Mouse (Mus musculus): ENCODE results near the gene Lhfp. TPM values are rescaled to one million over a fixed set of nuclear protein-coding genes. Genes with fewer than 3 reads are reported as not detected.

The Lhfp gene
- total RNA-seq (2014; fragmentation: Nextera tagmentation): not detected in 2 replicates
- 0.76 TPM in 1 of 2 replicates, not detected in the other for total RNA-seq (2017)

DNA sequence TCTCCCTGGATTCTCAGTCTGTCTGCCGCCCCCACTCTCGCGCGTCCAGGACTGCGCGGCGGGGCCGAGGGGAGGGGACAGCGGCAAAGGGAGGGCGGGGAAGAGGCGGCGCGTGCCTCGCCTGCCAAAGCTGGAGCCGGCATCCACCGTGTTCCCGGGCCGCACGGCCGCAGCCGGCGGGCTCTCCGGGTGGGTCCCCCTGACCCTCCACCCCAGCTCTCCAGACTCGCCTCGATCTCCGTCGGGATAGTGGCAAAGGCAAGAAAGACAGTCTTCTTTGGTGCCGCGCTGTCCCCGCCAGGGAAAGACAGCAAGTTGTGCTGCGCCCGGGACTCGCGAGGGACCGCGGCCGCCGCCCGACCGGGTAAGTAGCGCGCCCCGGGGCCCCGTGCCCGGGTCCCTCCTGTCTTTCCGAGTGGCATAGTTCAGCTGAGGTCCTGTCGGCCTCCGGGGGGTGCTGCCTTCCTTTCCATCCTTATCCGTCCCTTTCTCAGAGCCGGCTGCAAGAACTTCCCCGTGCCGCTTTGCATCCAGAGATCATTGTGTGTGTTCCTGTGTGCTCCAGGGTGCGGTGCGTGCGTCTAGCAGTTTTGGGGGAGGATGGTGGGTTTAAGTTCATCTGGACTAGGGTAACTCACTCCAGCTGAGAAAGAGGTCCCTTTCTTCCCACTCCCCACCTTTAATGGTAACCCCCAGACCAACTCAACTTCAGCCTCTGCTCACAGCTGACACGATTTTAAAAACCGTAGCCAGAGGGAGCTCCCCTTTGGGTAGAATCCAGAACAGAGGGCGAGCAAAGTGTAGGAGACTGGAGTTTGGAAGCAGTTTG lies at the start of gene Lhfp:
Gene Lhfp, plus strand, starts transcription at position 118 of the 829 bp plus-strand sequence.
- ATAC-seq (replicated peaks; ENCODE audit: low FRiP score, low TSS enrichment, poor library complexity, severe bottlenecking): peak; percentile 50; the same call in 1 of the 2 replicates

DNA sequence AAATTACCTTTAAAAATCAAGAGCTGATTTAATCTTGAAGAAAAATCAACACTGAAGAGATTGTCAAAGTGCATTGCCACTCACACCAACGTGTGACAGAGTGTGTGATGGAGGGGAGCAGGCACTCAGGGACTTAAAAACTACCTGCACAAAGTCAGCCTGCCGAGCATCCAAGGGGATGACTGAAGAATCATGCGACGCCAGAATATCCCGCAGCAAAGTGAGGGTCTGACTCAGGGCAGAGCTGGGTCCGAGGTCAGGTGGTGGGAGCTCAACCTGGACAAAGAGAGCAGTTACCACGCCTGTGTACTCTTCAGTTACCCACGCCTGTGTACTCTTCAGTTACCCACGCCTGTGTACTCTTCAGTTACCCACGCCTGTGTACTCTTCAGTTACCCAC lies 48.0 kb upstream of the Lhfp start:
- ATAC-seq (replicated peaks; ENCODE audit: low FRiP score, low TSS enrichment, poor library complexity, severe bottlenecking): no peak

DNA sequence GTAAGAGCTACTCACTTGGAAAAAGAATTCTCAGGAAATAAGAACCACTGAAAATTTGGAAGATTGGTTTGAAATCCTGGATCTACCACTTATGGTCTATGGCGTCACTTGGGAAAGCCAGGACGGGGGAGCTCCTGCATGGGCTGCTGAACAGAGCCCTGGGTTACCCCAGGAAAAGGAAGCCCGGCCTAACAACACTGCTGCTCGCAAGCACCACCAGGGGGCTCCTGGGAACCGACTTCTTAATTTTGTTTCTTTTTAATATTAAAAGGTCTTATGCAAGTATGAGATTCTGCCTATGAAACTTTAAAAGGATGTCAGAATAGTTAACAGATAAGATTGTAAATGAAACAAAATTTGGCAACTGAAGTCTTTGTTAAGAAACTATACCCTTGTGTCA lies 46.7 kb upstream of the Lhfp start:
- ATAC-seq (replicated peaks; ENCODE audit: low FRiP score, low TSS enrichment, poor library complexity, severe bottlenecking): no peak

DNA sequence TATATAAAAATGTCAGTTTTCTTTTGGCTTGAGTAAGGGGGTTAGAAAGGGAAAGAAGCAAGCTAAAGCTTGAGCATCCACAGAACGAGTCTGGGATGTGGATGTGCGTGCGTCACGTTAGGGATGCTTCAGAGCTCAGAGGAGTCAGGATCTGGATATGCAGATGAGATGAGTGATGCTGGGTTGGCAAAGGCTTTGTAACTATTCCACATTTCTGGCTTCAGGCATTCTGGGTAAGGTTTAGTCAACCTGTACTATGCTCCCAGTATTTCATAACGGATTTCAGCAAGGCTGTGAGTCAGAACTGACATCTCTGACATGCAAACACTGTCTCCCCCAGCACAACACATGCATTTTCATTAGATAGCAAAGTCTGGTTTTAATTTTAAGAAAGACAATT lies 44.7 kb upstream of the Lhfp start:
- no peak for ATAC-seq (replicated peaks; ENCODE audit: low FRiP score, low TSS enrichment, poor library complexity, severe bottlenecking)

DNA sequence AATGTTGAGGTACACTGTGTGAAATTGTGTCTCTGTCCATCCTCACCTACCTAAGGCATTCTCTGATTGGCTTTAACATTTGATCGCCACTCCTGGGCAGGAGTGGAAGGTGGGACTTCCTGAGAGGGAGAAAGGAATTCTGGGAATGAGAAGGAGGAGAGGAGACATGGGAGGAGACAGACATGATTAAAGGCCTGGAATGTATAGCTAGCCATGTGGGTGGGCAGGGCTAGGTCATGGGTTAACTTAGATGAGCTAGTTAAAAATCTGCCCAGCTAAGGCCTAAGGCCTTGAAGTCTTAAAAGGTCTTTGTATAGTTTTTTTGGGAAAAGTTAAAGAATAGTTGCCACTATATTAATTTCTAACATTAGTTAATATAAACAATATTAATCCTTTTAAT lies 43.9 kb upstream of the Lhfp start:
- no peak for ATAC-seq (replicated peaks; ENCODE audit: low FRiP score, low TSS enrichment, poor library complexity, severe bottlenecking)

DNA sequence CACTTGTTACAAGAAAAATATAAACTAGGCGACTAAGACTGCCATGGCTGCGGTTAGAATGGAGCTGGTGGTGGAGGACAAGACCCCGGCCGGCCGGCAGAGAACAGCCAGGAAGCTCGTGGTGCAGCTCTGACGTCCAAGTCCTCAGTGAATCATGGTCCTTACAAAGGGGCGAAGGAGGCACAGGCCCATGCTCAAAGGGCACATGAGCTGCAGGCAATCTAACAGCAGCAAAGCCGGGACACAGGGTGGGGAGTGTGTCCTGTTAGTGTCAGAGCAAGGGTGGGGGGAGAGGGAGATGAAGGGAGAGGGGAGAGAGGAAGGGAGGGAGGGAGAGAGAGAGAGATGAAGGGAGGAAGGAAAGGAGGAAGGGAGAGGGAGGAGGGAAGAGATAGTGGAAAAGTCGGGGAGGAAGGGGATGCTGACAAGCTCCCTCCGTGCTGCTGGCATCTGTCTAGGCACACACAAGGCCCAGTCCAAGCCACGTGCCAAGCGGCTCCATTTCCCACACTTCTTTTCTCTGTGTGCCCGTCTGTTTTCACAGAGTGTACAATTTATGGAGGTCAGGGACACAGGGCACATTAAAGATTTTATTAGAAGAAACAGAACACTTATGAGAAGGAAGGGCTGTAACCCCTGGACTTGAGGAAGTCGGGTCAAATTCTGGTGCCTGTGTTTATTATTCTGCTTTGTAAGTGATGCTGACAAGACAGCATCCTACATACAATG lies 42.1 kb upstream of the Lhfp start:
- ATAC-seq (replicated peaks; ENCODE audit: low FRiP score, low TSS enrichment, poor library complexity, severe bottlenecking): no peak

DNA sequence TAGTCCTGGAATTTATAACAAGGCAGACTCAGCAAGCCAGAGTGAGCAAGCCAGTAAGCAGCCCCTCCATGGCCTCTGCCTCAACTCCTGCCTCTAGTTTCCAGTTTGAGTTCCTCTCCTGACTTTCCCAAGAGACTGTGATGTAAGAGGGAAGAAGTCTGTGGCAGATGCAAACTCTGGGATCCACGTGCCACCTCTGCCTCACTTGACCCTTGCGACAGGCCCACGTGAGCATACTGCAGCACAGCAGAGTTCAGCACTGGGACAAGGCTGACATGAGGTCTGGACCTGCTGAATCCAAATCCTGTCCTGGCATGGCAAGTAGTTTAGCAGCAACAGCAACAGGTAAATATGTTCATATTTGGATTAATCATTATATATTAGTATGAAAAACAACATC lies 41.3 kb upstream of the Lhfp start:
- ATAC-seq (replicated peaks; ENCODE audit: low FRiP score, low TSS enrichment, poor library complexity, severe bottlenecking): no peak

DNA sequence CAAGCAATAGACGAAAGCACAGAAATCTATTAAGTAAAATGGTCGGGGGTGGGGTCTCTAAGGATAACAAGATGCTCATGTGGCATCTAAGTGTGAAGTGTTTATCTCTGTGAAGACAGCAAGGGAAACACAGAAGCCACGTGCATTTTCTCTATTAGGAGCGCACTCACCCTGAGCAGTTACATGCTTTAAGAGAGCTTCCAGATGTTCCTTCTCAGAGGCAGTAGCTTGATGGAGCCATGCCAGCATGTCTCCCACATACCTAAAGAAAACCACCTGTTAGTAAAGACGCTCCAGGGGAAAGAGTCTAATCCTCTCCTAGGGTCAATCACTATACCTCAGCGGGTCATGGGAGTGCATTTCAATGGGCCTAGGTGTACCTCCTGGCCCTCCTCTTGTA lies 39.3 kb upstream of the Lhfp start:
- ATAC-seq (replicated peaks; ENCODE audit: low FRiP score, low TSS enrichment, poor library complexity, severe bottlenecking): no peak

DNA sequence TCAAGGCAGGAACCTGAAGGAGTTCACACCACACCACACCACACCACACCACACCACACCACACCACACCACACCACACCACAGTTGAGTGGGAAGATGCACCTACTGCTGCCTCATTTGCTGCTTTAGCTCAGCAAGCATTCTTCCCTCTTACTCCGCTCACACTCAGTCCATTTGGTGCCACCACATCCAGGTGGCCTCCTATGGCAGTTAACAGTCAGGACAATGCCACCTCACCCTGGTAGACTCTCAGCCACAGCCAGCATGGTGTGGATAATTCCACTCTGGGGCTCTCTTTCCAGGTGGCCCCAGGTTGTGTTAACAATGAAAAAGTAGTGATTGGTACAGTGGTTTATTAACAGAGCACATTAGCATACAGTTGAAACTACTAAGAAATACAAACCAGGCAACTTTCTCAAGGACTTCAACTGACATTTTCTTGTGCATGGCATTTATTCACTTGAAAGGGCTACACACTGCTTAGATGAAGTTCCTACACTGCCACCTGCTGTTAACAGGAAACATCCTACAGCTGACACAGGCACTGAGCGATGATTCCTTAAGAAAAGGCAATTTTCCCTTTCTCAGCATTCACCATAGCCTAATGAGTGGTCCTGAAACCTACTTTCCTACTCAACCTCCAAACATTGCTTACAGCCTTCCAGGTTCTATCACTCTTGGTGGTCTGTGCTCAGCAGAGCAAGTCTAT lies 36.8 kb upstream of the Lhfp start:
- ATAC-seq (replicated peaks; ENCODE audit: low FRiP score, low TSS enrichment, poor library complexity, severe bottlenecking): peak; percentile 78

DNA sequence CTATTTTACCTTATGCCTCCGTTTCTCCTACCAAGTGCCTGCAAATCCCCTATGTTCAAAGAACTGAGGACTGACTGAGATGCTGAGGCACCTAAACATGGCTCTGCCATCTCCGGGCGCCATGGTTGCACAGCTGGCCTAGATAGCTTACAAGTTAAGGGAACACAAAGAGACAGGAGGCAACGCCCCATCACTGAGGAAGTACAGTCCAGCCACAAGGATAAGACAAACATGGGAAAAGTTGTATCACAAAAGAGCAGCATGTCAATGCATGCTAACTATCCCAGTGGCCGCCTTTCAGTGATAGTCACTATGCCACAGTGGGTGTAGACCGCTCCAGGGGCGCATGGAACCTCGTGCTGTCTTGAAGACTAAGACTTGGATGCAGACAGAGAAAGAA lies 33.9 kb upstream of the Lhfp start:
- no peak for ATAC-seq (replicated peaks; ENCODE audit: low FRiP score, low TSS enrichment, poor library complexity, severe bottlenecking)

DNA sequence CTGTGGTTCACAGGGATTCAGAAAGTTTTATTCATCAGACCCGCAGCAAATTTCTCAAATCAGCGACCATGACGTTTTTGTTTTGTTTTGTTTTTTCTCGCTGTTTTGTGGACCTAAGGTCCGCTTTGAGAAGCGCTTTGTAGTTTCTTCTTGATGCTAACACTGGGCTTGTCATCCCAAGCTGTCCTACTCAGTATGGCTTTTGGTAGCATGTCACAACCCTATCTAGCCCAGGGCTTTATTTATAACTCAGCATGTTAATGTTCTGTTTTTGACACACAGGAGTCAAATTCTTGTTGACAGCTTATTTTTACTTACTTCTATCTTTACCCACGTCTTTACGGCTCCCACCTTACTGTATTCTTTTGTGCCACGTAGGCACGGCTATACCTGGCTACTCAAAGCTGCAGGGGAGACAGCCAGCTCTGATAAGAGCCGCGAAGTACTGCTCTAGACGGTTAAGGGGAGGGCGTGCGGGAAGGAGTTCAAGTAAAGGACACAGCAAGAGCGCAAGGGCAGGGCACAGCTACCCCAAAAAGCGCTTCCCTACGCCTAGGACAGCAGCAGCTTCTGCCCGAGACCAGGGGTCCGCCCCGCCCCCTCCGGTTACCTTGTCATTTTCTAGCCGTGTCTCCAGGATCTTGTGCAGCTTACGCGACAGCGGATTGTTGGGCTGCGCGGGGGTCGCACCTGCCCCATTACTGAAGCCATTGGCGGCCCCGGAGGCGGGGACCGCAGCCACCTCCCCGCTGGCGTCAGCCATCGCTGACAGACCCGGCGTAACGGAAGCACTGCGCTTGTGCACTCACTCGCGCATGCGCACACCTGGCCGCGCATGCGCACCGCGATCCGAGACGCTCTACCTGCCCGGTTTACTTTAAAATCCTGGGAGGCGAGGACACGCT lies 24.6 kb upstream of the Lhfp start, which contains the start of gene Cog6:
Gene Cog6, minus strand, starts transcription at position 802 of the 905 bp plus-strand sequence.
- ATAC-seq (replicated peaks; ENCODE audit: low FRiP score, low TSS enrichment, poor library complexity, severe bottlenecking): peak; percentile 97

DNA sequence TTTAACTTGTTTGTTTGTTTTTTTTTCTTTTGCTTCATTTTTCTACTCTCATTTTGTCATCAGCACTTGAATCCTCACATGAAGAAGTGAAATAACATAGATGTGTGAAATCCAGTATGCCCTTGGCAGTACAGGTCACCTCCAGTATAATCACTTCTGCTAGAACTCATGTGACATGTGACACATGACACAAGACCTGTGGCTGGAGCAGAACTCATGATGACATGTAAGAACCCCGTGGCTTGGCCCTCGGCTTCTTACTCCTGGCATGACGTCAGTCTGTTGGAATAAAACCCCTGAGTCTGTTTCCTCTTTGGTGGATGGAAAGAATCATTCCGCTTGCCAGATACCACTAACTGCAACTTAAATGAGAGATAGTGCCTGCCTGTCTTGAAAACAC lies 14.0 kb upstream of the Lhfp start:
- ATAC-seq (replicated peaks; ENCODE audit: low FRiP score, low TSS enrichment, poor library complexity, severe bottlenecking): no peak

DNA sequence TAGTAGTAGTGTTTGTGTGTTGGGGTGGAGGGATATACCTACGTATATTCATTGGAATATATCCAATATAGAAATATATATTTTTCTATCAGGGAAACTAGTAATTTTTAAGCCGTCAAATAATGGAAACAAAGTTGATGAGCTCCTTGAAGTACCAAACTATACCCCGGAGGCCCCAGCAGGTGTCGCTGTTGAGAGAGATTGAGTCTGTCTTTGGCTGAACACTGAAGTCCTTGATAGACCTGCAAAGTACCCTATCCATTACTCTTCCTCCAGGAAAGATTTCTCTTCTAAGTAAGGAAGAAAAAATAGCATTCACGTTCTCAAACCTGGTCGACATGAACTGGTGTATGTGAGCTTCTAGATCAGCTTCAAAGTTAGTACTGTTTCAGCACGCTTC lies 12.3 kb upstream of the Lhfp start:
- ATAC-seq (replicated peaks; ENCODE audit: low FRiP score, low TSS enrichment, poor library complexity, severe bottlenecking): peak; percentile 83; the same call in 1 of the 2 replicates

DNA sequence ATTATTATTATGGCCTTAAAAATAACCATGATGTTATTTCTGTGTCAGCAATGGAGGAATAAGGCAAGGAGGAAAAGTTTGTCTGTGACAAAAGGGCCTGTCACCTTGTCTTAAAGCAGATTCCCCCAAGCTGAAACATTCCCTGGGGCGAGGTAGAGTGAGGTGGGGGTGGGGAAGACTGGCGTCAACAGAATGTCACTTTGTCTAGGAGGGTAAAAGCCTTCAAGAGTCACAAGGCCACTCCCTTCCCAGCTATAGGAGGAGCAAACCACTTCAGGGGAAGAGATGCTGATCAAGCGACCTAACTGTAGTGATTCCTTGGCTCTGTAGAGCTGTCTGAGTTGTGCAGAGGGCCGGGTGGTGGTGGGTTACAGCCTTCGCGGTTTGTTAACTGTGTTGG lies 9.7 kb upstream of the Lhfp start:
- ATAC-seq (replicated peaks; ENCODE audit: low FRiP score, low TSS enrichment, poor library complexity, severe bottlenecking): no peak

DNA sequence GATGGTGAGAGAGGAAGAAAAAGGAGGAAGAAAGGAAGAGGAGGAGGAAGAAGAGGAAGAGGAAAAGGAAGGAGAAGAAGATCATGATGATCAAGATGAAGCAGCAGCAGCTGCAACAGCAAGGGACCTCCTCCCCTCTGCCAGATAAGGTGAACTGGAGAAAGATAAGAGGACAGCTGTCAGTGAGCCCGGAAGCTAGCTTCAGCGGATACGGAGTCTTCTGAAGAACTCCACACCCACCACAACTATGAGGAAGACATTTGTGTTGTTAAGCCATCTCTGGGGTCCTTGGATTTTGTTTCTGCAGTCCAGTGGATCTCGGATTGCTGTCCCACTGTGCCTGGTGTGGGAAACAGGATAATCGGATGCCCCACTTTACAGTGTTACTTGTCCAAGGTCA lies 8.9 kb upstream of the Lhfp start:
- no peak for ATAC-seq (replicated peaks; ENCODE audit: low FRiP score, low TSS enrichment, poor library complexity, severe bottlenecking)

DNA sequence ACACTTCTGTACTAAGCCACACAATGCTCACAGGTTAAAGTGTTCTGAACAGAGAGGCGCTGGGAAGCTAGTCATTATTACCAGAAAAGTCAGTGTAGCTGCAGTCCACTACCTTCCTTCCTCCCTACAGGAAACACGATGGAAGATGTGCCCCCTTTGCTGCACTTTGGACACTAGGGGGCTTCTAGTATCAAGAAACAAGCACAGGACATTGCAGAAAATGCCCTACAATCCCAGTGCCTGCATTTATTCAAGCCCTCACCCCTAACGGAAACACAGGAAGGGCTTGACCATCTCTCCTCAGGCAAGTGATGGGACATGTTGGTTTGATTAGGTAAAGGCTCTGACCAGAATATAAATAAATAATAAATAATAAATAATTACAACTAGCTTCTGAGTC lies 7.9 kb upstream of the Lhfp start:
- no peak for ATAC-seq (replicated peaks; ENCODE audit: low FRiP score, low TSS enrichment, poor library complexity, severe bottlenecking)

DNA sequence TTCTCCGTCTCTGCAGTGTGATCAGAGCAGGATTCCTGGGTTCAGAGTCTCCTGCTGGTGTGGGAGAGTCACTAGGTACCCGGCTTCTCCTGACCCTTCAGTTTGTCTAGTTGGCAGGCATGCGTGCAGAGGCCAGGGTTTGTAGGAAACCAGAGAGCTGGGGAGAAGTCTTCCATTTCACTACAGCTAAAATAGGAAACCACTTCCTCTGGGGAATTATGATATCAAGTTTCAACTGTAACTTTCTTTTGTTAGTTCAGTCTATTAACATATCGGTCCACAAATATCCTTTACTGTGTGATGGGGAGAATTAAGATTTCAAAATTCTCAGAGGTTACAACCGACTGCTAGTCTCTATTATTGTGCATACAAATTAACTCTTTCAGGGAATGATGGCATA lies 5.3 kb upstream of the Lhfp start:
- no peak for ATAC-seq (replicated peaks; ENCODE audit: low FRiP score, low TSS enrichment, poor library complexity, severe bottlenecking)

DNA sequence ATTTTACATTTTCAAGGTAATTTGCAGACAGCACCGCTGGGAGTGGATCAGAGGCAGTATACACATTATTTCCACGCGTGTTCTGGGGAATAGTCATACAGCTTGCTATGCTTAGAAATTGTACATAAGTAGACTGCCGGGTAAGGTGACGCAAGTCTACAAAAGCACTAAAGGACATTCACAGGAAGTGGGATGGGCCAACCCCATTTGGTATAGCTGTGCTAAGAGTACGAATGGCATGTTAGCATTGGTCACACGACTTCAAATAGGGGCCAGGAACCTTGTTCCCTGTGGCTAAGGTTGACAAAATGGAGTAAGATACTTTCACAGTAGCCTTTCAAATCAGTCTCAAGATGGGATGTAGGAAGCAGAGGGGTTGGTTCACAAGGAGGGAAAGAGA lies 4.4 kb upstream of the Lhfp start:
- no peak for ATAC-seq (replicated peaks; ENCODE audit: low FRiP score, low TSS enrichment, poor library complexity, severe bottlenecking)

DNA sequence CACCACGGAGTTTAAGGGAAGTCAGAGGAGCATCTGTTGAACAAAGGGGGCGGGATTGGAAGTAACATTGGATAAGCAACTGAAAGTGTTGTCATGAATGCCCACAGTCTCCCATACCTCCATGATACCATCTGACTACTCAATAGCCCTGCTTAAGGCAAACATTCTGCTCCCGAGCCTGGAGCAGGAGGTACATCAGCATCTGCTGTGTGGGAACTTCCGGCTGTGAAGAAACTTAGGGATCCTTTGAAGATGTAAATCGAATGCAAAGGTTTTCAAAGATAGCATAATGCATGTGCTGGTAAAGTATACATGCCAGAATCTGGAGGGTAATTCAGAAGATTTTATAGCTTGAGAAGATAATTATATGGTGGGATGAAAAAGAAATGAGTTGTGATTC lies 2.4 kb upstream of the Lhfp start:
- no peak for ATAC-seq (replicated peaks; ENCODE audit: low FRiP score, low TSS enrichment, poor library complexity, severe bottlenecking)
